Mouse (Mus musculus): ENCODE measurements around the gene Rsad1.

GRCm38 (mm10) chr11:94546381-94546780, 2.7 kb downstream of the Rsad1 start:
- TF ChIP-seq EP300 (IDR thresholded peaks at IDR 0.05) (no peak), CTCF (IDR thresholded peaks at IDR 0.05) (no peak)

Data from lung, postnatal 0 days (tissue).